Mouse (Mus musculus) liver, embryonic 14.5 days (tissue): ENCODE measurements around the gene Rabgap1l. TPM values are rescaled to one million over a fixed set of nuclear protein-coding genes. Genes with fewer than 3 reads are reported as not detected.

Experiments
- ATAC-seq: fragments of 200-750 bp; cut with Nextera tagmentation; 2 replicates; pipeline ENCODE4 v1.8.0; 2017; ENCODE audit warnings: moderate number of reproducible peaks, mild to moderate bottlenecking, moderate library complexity; ENCODE audit not compliant: insufficient read depth
- DNase-seq, 3 experiments: peaks; one replicate each; pipeline ENCODE4 v3.0.0-alpha.2; 2012 to 2013; ENCODE audit warnings: low read depth in 3 of 3, low spot score in 3 of 3
- H3K27ac ChIP-seq: fragments of 300-500 bp; sonication (generic); 2 replicates; pipeline ENCODE4 v1.5.1; 2014; ENCODE audit warnings: moderate library complexity, mild to moderate bottlenecking, control low read depth, inconsistent platforms
- H3K27me3 ChIP-seq: fragments of 300-500 bp; sonication (generic); 2 replicates; pipeline ENCODE4 v1.6.1; 2014; ENCODE audit warnings: mild to moderate bottlenecking, low read length, moderate library complexity; ENCODE audit not compliant: control insufficient read depth, insufficient read depth
- H3K36me3 ChIP-seq: fragments of 300-500 bp; sonication (generic); replicated peaks from 2 replicates; pipeline ENCODE4 v1.6.1; 2014; ENCODE audit warnings: low read depth; ENCODE audit not compliant: control insufficient read depth, insufficient read depth
- H3K4me1 ChIP-seq, 2 experiments: fragments of 200-500 bp in 1 of 2; fragments of 300-500 bp in 1 of 2; sonication (generic) in 1 of 2; replicated peaks; 2 replicates each; pipeline ENCODE4 v1.6.1; 2012 to 2014; ENCODE audit warnings: antibody characterized with exemption in 1 of 2, inconsistent platforms in 1 of 2, low read length in 1 of 2; ENCODE audit not compliant: control insufficient read depth in 2 of 2, insufficient read depth in 2 of 2
- H3K4me2 ChIP-seq: fragments of 300-500 bp; sonication (generic); 2 replicates; pipeline ENCODE4 v1.6.1; 2014; ENCODE audit warnings: low read depth, mild to moderate bottlenecking, control low read depth, moderate library complexity
- H3K4me3 ChIP-seq, 2 experiments: fragments of 200-500 bp in 1 of 2; fragments of 300-500 bp in 1 of 2; sonication (generic) in 1 of 2; 2 replicates each; pipeline ENCODE4 v1.5.1; 2012 to 2014; ENCODE audit warnings: low read depth in 2 of 2, low read length in 2 of 2, mild to moderate bottlenecking in 2 of 2, control low read depth in 1 of 2, inconsistent platforms in 1 of 2, moderate library complexity in 1 of 2; ENCODE audit not compliant: insufficient read depth in 1 of 2
- H3K9ac ChIP-seq: fragments of 300-500 bp; sonication (generic); replicated peaks from 2 replicates; pipeline ENCODE4 v1.6.1; 2014; ENCODE audit warnings: mild to moderate bottlenecking, control low read depth, moderate library complexity
- H3K9me3 ChIP-seq: fragments of 300-500 bp; sonication (generic); 2 replicates; pipeline ENCODE4 v1.6.1; 2016; ENCODE audit warnings: low read length, mixed read lengths; ENCODE audit not compliant: control insufficient read depth
- CTCF ChIP-seq: IDR thresholded peaks from 2 replicates; pipeline ENCODE4 v1.5.1; 2016; ENCODE audit warnings: antibody characterized with exemption, low read depth, control low read depth
- EP300 ChIP-seq: IDR thresholded peaks from 2 replicates; pipeline ENCODE4 v1.6.1; 2016; ENCODE audit warnings: antibody characterized with exemption, low read depth
- WGBS: fragments of 180-500 bp; shearing (Covaris S2); extraction: QIAGEN DNeasy Blood & Tissue Kit; methylation state at CpG from one replicate; pipeline ENCODE4 v1.1.7; 2014; ENCODE audit not compliant: insufficient replicate concordance; 5-methylcytosine and 5-hydroxymethylcytosine counted together
- polyA plus RNA-seq, 2 experiments: library from polyadenylated mRNA; depleted of rRNA in 1 of 2; stranded (reverse) in 1 of 2; unstranded in 1 of 2; fragments of >200 nt; fragmentation: Nextera tagmentation in 1 of 2; extraction: Ambion mirVana in 1 of 2; gene quantifications; 2 replicates each; pipeline versions ENCODE4 v1.2.1 to v1.2.3; 2012 to 2014

Rabgap1l gene
- polyA plus RNA-seq, 2 experiments: 18.7 to 27.5 TPM

GRCm38 (mm10) chr1:160561381-160561780 is 231.6 kb downstream of the Rabgap1l start:
- Histone ChIP-seq H3K27me3 (no peaks in the 10 kb centered on the region), H3K4me3 (no peak overlapping the region), H3K9ac (no peak overlapping the region), H3K4me2 (no peak overlapping the region), H3K9me3 (no peaks in the 10 kb centered on the region), H3K36me3 (no peaks in the 10 kb centered on the region), H3K27ac (no peak overlapping the region), H3K4me1 (no peaks in the 10 kb centered on the region)
- ATAC-seq (no peak), DNase-seq (peak; percentile 6 to 26 (median 20))
- TF ChIP-seq EP300 (no peak), CTCF (peak; percentile 63)
- WGBS: 59% methylated on average over 1 of the region's 1 CpGs

- Histone ChIP-seq H3K27ac (no peak overlapping the region), H3K4me3 (no peak overlapping the region), H3K36me3 (no peaks in the 10 kb centered on the region), H3K27me3 (no peaks in the 10 kb centered on the region), H3K4me2 (no peak overlapping the region), H3K4me1 (peaks cover 3 to 6% of the 10 kb centered on the region in 2 experiments; a peak in 3 of 4 replicates), H3K9ac (no peak overlapping the region), H3K9me3 (no peaks in the 10 kb centered on the region)
- DNase-seq (no peak), ATAC-seq (no peak)
- no peak for TF ChIP-seq EP300
- TF ChIP-seq CTCF: no peak
- 42% methylated on average over 1 of the region's 1 CpGs for WGBS
Observed at GRCm38 (mm10) chr1:160550636-160551035, 242.4 kb downstream of the Rabgap1l start.

- Histone ChIP-seq H3K4me3 (no peak overlapping the region), H3K4me2 (no peak overlapping the region), H3K4me1 (peaks cover 3 to 6% of the 10 kb centered on the region in 2 experiments; a peak in 3 of 4 replicates), H3K27ac (no peak overlapping the region), H3K9ac (no peak overlapping the region), H3K36me3 (no peaks in the 10 kb centered on the region), H3K27me3 (no peaks in the 10 kb centered on the region), H3K9me3 (no peaks in the 10 kb centered on the region)
- DNase-seq (peak in 2 of 3 experiments; percentile 3 to 16), ATAC-seq (peak; percentile 65; the same call in 1 of the 2 replicates)
- WGBS: 54% methylated on average over 4 of the region's 4 CpGs
- TF ChIP-seq CTCF: no peak
- no peak for TF ChIP-seq EP300
Observed at GRCm38 (mm10) chr1:160547934-160548876, 244.8 kb downstream of the Rabgap1l start.

- ATAC-seq (no peak), DNase-seq (no peak)
- TF ChIP-seq EP300: no peak
- TF ChIP-seq CTCF: no peak
- Histone ChIP-seq H3K4me2 (no peak overlapping the region), H3K9ac (no peak overlapping the region), H3K27me3 (no peaks in the 10 kb centered on the region), H3K4me1 (no peaks in the 10 kb centered on the region), H3K27ac (no peak overlapping the region), H3K4me3 (no peak overlapping the region), H3K9me3 (no peaks in the 10 kb centered on the region), H3K36me3 (no peaks in the 10 kb centered on the region)
- WGBS: 84% methylated on average over 8 of the region's 8 CpGs
Observed at GRCm38 (mm10) chr1:160535649-160536048, 257.4 kb downstream of the Rabgap1l start.

GRCm38 (mm10) chr1:160534571-160535335 is 258.3 kb downstream of the Rabgap1l start:
- H3K4me3 ChIP-seq: no peak overlapping the region
- H3K4me2 ChIP-seq: no peak overlapping the region
- TF ChIP-seq CTCF (no peak), EP300 (no peak)
- no peaks in the 10 kb centered on the region for H3K36me3 ChIP-seq
- H3K9me3 ChIP-seq: no peaks in the 10 kb centered on the region
- no peak for DNase-seq
- H3K4me1 ChIP-seq: no peaks in the 10 kb centered on the region
- no peaks in the 10 kb centered on the region for H3K27me3 ChIP-seq
- H3K9ac ChIP-seq: no peak overlapping the region
- H3K27ac ChIP-seq: no peak overlapping the region
- no peak for ATAC-seq
- WGBS: 77% methylated on average over 2 of the region's 2 CpGs
